Mouse (Mus musculus): ENCODE results near the gene Ccser2.

- TF ChIP-seq CTCF (IDR thresholded peaks at IDR 0.05; ENCODE audit: low read depth) (no peak), EP300 (IDR thresholded peaks at IDR 0.05; ENCODE audit: low read depth) (no peak)
Observed at GRCm38 (mm10) chr14:36968076-36968627, 425 bp downstream of the Ccser2 start.
